Comparison of ENCODE assay signal across 7 mouse cellular contexts in genomic region chr10:24630469-24631081, GRCm38 (mm10). TPM values are rescaled to one million over a fixed set of nuclear protein-coding genes. Genes with fewer than 3 reads are reported as not detected.
DNase-seq lines count a peak whose midpoint lies in the region; ATAC-seq and TF ChIP-seq lines count a peak whose summit lies in the region.

No protein-coding gene starts in this region.

- peak; percentile 70 for ATAC-seq in forebrain, postnatal 0 days
- peak; percentile 77 for ATAC-seq in hindbrain, embryonic 16.5 days
- ATAC-seq in midbrain, embryonic 15.5 days (replicated peaks): peak; percentile 71

- TF ChIP-seq POLR2A in spleen, adult 2 months (IDR thresholded peaks at IDR 0.05; ENCODE audit: low read depth, low read length): no peak

- 16% methylated on average over 18 of the region's 18 CpGs for WGBS in forebrain, postnatal 0 days
- 25% methylated on average over 18 of the region's 18 CpGs for WGBS in hindbrain, embryonic 16.5 days
- 31% methylated on average over 18 of the region's 18 CpGs for WGBS in limb, embryonic 10.5 days
- 22% methylated on average over 18 of the region's 18 CpGs for WGBS in midbrain, embryonic 15.5 days
- 29% methylated on average over 18 of the region's 18 CpGs for WGBS in spleen, adult 2 months

- TF ChIP-seq CTCF in forebrain, postnatal 0 days (IDR thresholded peaks at IDR 0.05; ENCODE audit: low read depth): peak; percentile 90
- TF ChIP-seq CTCF in spleen, adult 2 months (IDR thresholded peaks at IDR 0.05; ENCODE audit: extremely low read depth, insufficient read depth, insufficient read length, insufficient replicate concordance): peak; percentile 75; the same call in 1 of the 2 replicates

- H3K4me2 ChIP-seq in forebrain, postnatal 0 days (ENCODE audit: low read depth): peak overlapping the region; percentile 35
- peak overlapping the region; percentile 48 for H3K4me2 ChIP-seq in hindbrain, embryonic 16.5 days (ENCODE audit: low read length)
- peak overlapping the region; percentile 30 for H3K4me2 ChIP-seq in midbrain, embryonic 15.5 days

- H3K9me3 ChIP-seq in forebrain, postnatal 0 days (ENCODE audit: low read length): no peaks in the 10 kb centered on the region
- no peaks in the 10 kb centered on the region for H3K9me3 ChIP-seq in hindbrain, embryonic 16.5 days (ENCODE audit: control insufficient read depth, low read length)
- H3K9me3 ChIP-seq in limb, embryonic 10.5 days (replicated peaks): no peaks in the 10 kb centered on the region
- H3K9me3 ChIP-seq in midbrain, embryonic 15.5 days: no peaks in the 10 kb centered on the region

- H3K36me3 ChIP-seq in forebrain, postnatal 0 days (ENCODE audit: insufficient read depth): no peaks in the 10 kb centered on the region
- no peaks in the 10 kb centered on the region for H3K36me3 ChIP-seq in hindbrain, embryonic 16.5 days (ENCODE audit: control insufficient read depth, insufficient read depth, low read length)
- H3K36me3 ChIP-seq in limb, embryonic 10.5 days: no peaks in the 10 kb centered on the region
- H3K36me3 ChIP-seq in midbrain, embryonic 15.5 days (replicated peaks): no peaks in the 10 kb centered on the region
- H3K36me3 ChIP-seq in spleen, adult 2 months (ENCODE audit: control insufficient read depth, insufficient read depth, low read length): no peaks in the 10 kb centered on the region

- peak; percentile 74 for DNase-seq in R1 (ENCODE audit: low read depth, low spot score)
- peak; percentile 51 for DNase-seq in cerebellum, adult 8-10 months
- peak; percentile 87 for DNase-seq in forebrain, postnatal 0 days
- peak; percentile 82 for DNase-seq in limb, embryonic 10.5 days (ENCODE audit: low spot score)
- peak in 1 of 2 experiments; percentile 59 for DNase-seq in spleen, adult 2 months (ENCODE audit: low read depth in 1 of 2, low spot score in 2 of 2)

- H3K4me3 ChIP-seq in forebrain, postnatal 0 days (ENCODE audit: low read depth, low read length): peak overlapping the region; percentile 15
- peak overlapping the region; percentile 25; the same call in 1 of the 2 replicates for H3K4me3 ChIP-seq in hindbrain, embryonic 16.5 days (ENCODE audit: low read length)
- H3K4me3 ChIP-seq in limb, embryonic 10.5 days: no peak overlapping the region
- no peak overlapping the region for H3K4me3 ChIP-seq in midbrain, embryonic 15.5 days
- no peak overlapping the region for H3K4me3 ChIP-seq in spleen, adult 2 months (ENCODE audit: extremely low read depth, insufficient read depth, insufficient read length)

- H3K27me3 ChIP-seq in forebrain, postnatal 0 days (ENCODE audit: insufficient read depth, low read length): no peaks in the 10 kb centered on the region
- H3K27me3 ChIP-seq in hindbrain, embryonic 16.5 days (replicated peaks; ENCODE audit: control insufficient read depth, insufficient read depth, low read length): no peaks in the 10 kb centered on the region
- H3K27me3 ChIP-seq in limb, embryonic 10.5 days (ENCODE audit: low read depth, poor library complexity, severe bottlenecking): no peaks in the 10 kb centered on the region
- no peaks in the 10 kb centered on the region for H3K27me3 ChIP-seq in midbrain, embryonic 15.5 days (replicated peaks)
- H3K27me3 ChIP-seq in spleen, adult 2 months (ENCODE audit: control insufficient read depth, insufficient read depth, low read length): no peaks in the 10 kb centered on the region

- H3K9ac ChIP-seq in forebrain, postnatal 0 days: no peak overlapping the region
- H3K9ac ChIP-seq in hindbrain, embryonic 16.5 days (ENCODE audit: low read depth, low read length): no peak overlapping the region
- no peak overlapping the region for H3K9ac ChIP-seq in midbrain, embryonic 15.5 days

- no peak overlapping the region for H3K27ac ChIP-seq in forebrain, postnatal 0 days (ENCODE audit: low read depth, low read length)
- H3K27ac ChIP-seq in hindbrain, embryonic 16.5 days (ENCODE audit: low read depth, low read length): no peak overlapping the region
- no peak overlapping the region for H3K27ac ChIP-seq in limb, embryonic 10.5 days
- H3K27ac ChIP-seq in midbrain, embryonic 15.5 days: no peak overlapping the region
- no peak overlapping the region for H3K27ac ChIP-seq in spleen, adult 2 months (ENCODE audit: insufficient read depth, low read length)

- H3K4me1 ChIP-seq in forebrain, postnatal 0 days (ENCODE audit: insufficient read depth): no peaks in the 10 kb centered on the region
- H3K4me1 ChIP-seq in hindbrain, embryonic 16.5 days (ENCODE audit: control insufficient read depth, insufficient read depth, low read depth, low read length): no peaks in the 10 kb centered on the region; the same call in 1 of the 2 replicates
- peaks cover 12% of the 10 kb centered on the region for H3K4me1 ChIP-seq in limb, embryonic 10.5 days
- no peaks in the 10 kb centered on the region for H3K4me1 ChIP-seq in midbrain, embryonic 15.5 days
- H3K4me1 ChIP-seq in spleen, adult 2 months (ENCODE audit: control insufficient read depth, insufficient read depth, insufficient read length): peaks cover 7% of the 10 kb centered on the region; the same call in 1 of the 2 replicates

RNA-seq across cellular contexts. Expression of gene Ccn2, which starts 35.3 kb away (rescaled TPM):
- total RNA-seq in forebrain, postnatal 0 days (2014; rRNA removed): 13.7 and 18.6 TPM in 2 replicates
- polyA plus RNA-seq in forebrain, postnatal 0 days (2015; fragmentation: Nextera tagmentation; extraction: Ambion mirVana): 2.9 and 4.4 TPM in 2 replicates
- 3.6 and 5.4 TPM in 2 replicates for polyA plus RNA-seq in hindbrain, embryonic 16.5 days (2015; fragmentation: Nextera tagmentation; extraction: Ambion mirVana)
- 4.0 and 4.3 TPM in 2 replicates for polyA plus RNA-seq in limb, embryonic 10.5 days (2016; fragmentation: Nextera tagmentation; extraction: Ambion mirVana)
- 3.5 and 4.6 TPM in 2 replicates for polyA plus RNA-seq in midbrain, embryonic 15.5 days (2015; fragmentation: Nextera tagmentation; extraction: Ambion mirVana)
- 108 TPM in 2 replicates for polyA plus RNA-seq in spleen, adult 2 months (2012; rRNA removed)

Comparison
In these comparisons a context has a peak if more than half of its experiments do, and no peak if none do; other contexts are left out.
1. H3K4me3 ChIP-seq: peak in forebrain, postnatal 0 days (single experiment) and hindbrain, embryonic 16.5 days (single experiment); none in limb, embryonic 10.5 days (single experiment), midbrain, embryonic 15.5 days (single experiment) and spleen, adult 2 months (single experiment).
2. RNA of gene Ccn2, which starts 35.3 kb away (polyA plus RNA-seq): 108 TPM in spleen, adult 2 months; 3.6 to 5.4 TPM in hindbrain, embryonic 16.5 days, 2.9 to 4.4 TPM in forebrain, postnatal 0 days, 4.0 to 4.3 TPM in limb, embryonic 10.5 days and 3.5 to 4.6 TPM in midbrain, embryonic 15.5 days; every median in the first group is over 10 times any median in the second.
3. Peak in every context shown above with its lines, with median percentiles within 50 percentile points of each other: ATAC-seq and H3K4me2 ChIP-seq.